Mouse (Mus musculus) gastrocnemius, postnatal 4 days (tissue): ENCODE measurements around the gene Gm20388. TPM values are rescaled to one million over a fixed set of nuclear protein-coding genes. Genes with fewer than 3 reads are reported as not detected.

Experiments
- DNase-seq, 2 experiments: peaks; one replicate each; pipeline ENCODE4 v3.0.0; 2021 to 2022; ENCODE audit warnings: low spot score in 2 of 2, mixed read lengths in 2 of 2
- total RNA-seq, 2 experiments: library from RNA; stranded (reverse); gene quantifications; 2 replicates each; pipeline ENCODE4 v1.2.3; 2021

Gene Gm20388
- total RNA-seq, 2 experiments from 2014 or later = 12.8 to 22.8 TPM

GRCm38 (mm10) chr8:122960323-122960722 is 3049.7 kb downstream of the Gm20388 start:
- no peak for DNase-seq

- DNase-seq = no peak
Measured at GRCm38 (mm10) chr8:122960932-122961331, 3050.3 kb downstream of the Gm20388 start.

- DNase-seq = no peak
Measured at GRCm38 (mm10) chr8:122961458-122961857, 3050.8 kb downstream of the Gm20388 start.

GRCm38 (mm10) chr8:122962046-122962445 is 3051.4 kb downstream of the Gm20388 start:
- no peak for DNase-seq

- no peak for DNase-seq
Measured at GRCm38 (mm10) chr8:122966638-122967037, 3056.0 kb downstream of the Gm20388 start.

GRCm38 (mm10) chr8:122968145-122968544 is 3057.5 kb downstream of the Gm20388 start:
- DNase-seq = no peak

GRCm38 (mm10) chr8:122969964-122970620 is 3059.5 kb downstream of the Gm20388 start:
- no peak for DNase-seq

- DNase-seq = no peak
Measured at GRCm38 (mm10) chr8:122976046-122976445, 3065.4 kb downstream of the Gm20388 start.

- DNase-seq = no peak
Measured at GRCm38 (mm10) chr8:122979424-122979823, 3068.8 kb downstream of the Gm20388 start.

GRCm38 (mm10) chr8:122979865-122980509 is 3069.3 kb downstream of the Gm20388 start:
- DNase-seq = no peak

GRCm38 (mm10) chr8:122981646-122982045 is 3071.0 kb downstream of the Gm20388 start:
- DNase-seq = no peak

- DNase-seq = no peak
Measured at GRCm38 (mm10) chr8:122983178-122983942, 3072.7 kb downstream of the Gm20388 start.

GRCm38 (mm10) chr8:122984175-122984574 is 3073.5 kb downstream of the Gm20388 start:
- DNase-seq = no peak

- DNase-seq = no peak
Measured at GRCm38 (mm10) chr8:122986501-122987184, 3076.0 kb downstream of the Gm20388 start.

GRCm38 (mm10) chr8:122987255-122987654 is 3076.6 kb downstream of the Gm20388 start:
- no peak for DNase-seq

GRCm38 (mm10) chr8:122988955-122989354 is 3078.3 kb downstream of the Gm20388 start:
- DNase-seq = no peak

- no peak for DNase-seq
Measured at GRCm38 (mm10) chr8:122989976-122990375, 3079.3 kb downstream of the Gm20388 start.

- no peak for DNase-seq
Measured at GRCm38 (mm10) chr8:122991368-122991767, 3080.7 kb downstream of the Gm20388 start.

GRCm38 (mm10) chr8:122992296-122992695 is 3081.7 kb downstream of the Gm20388 start:
- no peak for DNase-seq

GRCm38 (mm10) chr8:122993031-122993430 is 3082.4 kb downstream of the Gm20388 start:
- no peak for DNase-seq

- no peak for DNase-seq
Measured at GRCm38 (mm10) chr8:122993740-122994139, 3083.1 kb downstream of the Gm20388 start.
